Mouse (Mus musculus) liver, adult 2 months (tissue): Measurements from ENCODE around the gene H2al1d.
"Not testable (repeated sequence)": the region's sequence is repeated elsewhere in the genome, so short reads cannot be mapped to it uniquely, and the experiment has no call there.

Experiments used
- CTCF ChIP-seq: fragments of 200-500 bp; IDR thresholded peaks from 2 replicates; pipeline ENCODE4 v1.5.1; 2011; ENCODE audit warnings: low read depth, low read length, control low read depth
- POLR2A ChIP-seq: fragments of 200-500 bp; IDR thresholded peaks from 2 replicates; pipeline ENCODE4 v1.6.1; 2011; ENCODE audit warnings: low read length, control low read depth; ENCODE audit not compliant: insufficient read depth; ENCODE audit errors: extremely low read depth

- not testable (repeated sequence) for TF ChIP-seq POLR2A, CTCF
These were observed 18.9 kb downstream of the H2al1d start, which contains the start of gene H2al1j for GRCm38 (mm10) chrX:11327522-11327921.
